In genomic region chr16:56074565-56074964, GRCm38 (mm10) we compare ENCODE assay signal across 8 mouse cellular contexts. TPM values are rescaled to one million over a fixed set of nuclear protein-coding genes. Genes with fewer than 3 reads are reported as not detected.
DNase-seq lines count a peak whose midpoint lies in the region; ATAC-seq and TF ChIP-seq lines count a peak whose summit lies in the region.

No protein-coding gene starts in this region.

- no peak for DNase-seq in heart, adult 8-10 months (ENCODE audit: low spot score)
- no peak for DNase-seq in heart, postnatal 0 days (ENCODE audit: low spot score)
- DNase-seq in right cerebral cortex, postnatal 14 days: no peak
- no peak for DNase-seq in kidney, adult 9 months
- DNase-seq in kidney, adult 8-10 months: no peak

- no peak overlapping the region for H3K9ac ChIP-seq in heart, embryonic 11.5 days (ENCODE audit: low read depth, low read length)
- H3K9ac ChIP-seq in heart, postnatal 0 days (replicated peaks; ENCODE audit: low read depth, low read length): no peak overlapping the region
- no peak overlapping the region for H3K9ac ChIP-seq in midbrain, embryonic 13.5 days (replicated peaks)

- no peak; the same call in 1 of the 2 replicates for ATAC-seq in heart, embryonic 11.5 days (replicated peaks; ENCODE audit: insufficient number of reproducible peaks, low FRiP score, low TSS enrichment)
- ATAC-seq in heart, postnatal 0 days (ENCODE audit: insufficient read depth, low read depth): no peak
- ATAC-seq in midbrain, embryonic 13.5 days: peak; percentile 29; the same call in 1 of the 2 replicates

- no peaks in the 10 kb centered on the region for H3K27me3 ChIP-seq in heart, embryonic 11.5 days (ENCODE audit: control insufficient read depth, insufficient read depth, low read length)
- H3K27me3 ChIP-seq in heart, postnatal 0 days (ENCODE audit: control insufficient read depth, insufficient read depth, low read length): no peaks in the 10 kb centered on the region
- H3K27me3 ChIP-seq in midbrain, embryonic 13.5 days: no peaks in the 10 kb centered on the region

- no peak for TF ChIP-seq EP300 in heart, postnatal 0 days (IDR thresholded peaks at IDR 0.05; ENCODE audit: low read depth)

- peak overlapping the region; percentile 65; the same call in 1 of the 2 replicates for H3K4me2 ChIP-seq in heart, embryonic 11.5 days
- H3K4me2 ChIP-seq in heart, postnatal 0 days (ENCODE audit: low read depth, low read length): no peak overlapping the region
- peak overlapping the region; percentile 33; the same call in 1 of the 2 replicates for H3K4me2 ChIP-seq in midbrain, embryonic 13.5 days (replicated peaks)

- no peaks in the 10 kb centered on the region for H3K36me3 ChIP-seq in heart, embryonic 11.5 days (ENCODE audit: control insufficient read depth, insufficient read depth, low read length)
- H3K36me3 ChIP-seq in heart, postnatal 0 days (replicated peaks; ENCODE audit: control insufficient read depth, insufficient read depth, low read length): no peaks in the 10 kb centered on the region
- peaks cover 6% of the 10 kb centered on the region; the same call in 1 of the 2 replicates for H3K36me3 ChIP-seq in midbrain, embryonic 13.5 days

- no peak overlapping the region for H3K4me3 ChIP-seq in heart, embryonic 11.5 days (ENCODE audit: low read depth, low read length)
- no peak overlapping the region for H3K4me3 ChIP-seq in bone marrow, adult 2 months (replicated peaks; ENCODE audit: control insufficient read depth, low read depth, low read length)
- no peak overlapping the region for H3K4me3 ChIP-seq in heart, postnatal 0 days (ENCODE audit: low read depth, low read length)
- H3K4me3 ChIP-seq in midbrain, embryonic 13.5 days (replicated peaks): 0 out of 2 replicates have a peak overlapping the region, but pooled peaks have one; percentile 79

- no peak for TF ChIP-seq POLR2A in bone marrow, adult 2 months (IDR thresholded peaks at IDR 0.05; ENCODE audit: borderline replicate concordance, control insufficient read depth, low read depth, low read length)

- no peak for TF ChIP-seq CTCF in bone marrow, adult 2 months (IDR thresholded peaks at IDR 0.05; ENCODE audit: control insufficient read depth, insufficient read depth, low read length)
- no peak for TF ChIP-seq CTCF in heart, postnatal 0 days (IDR thresholded peaks at IDR 0.05; ENCODE audit: low read depth)

- peak overlapping the region; percentile 67 for H3K27ac ChIP-seq in heart, embryonic 11.5 days (ENCODE audit: low read depth, low read length)
- peak overlapping the region; percentile 9; the same call in 1 of the 2 replicates for H3K27ac ChIP-seq in bone marrow, adult 2 months (ENCODE audit: control insufficient read depth, insufficient read depth, low read depth, low read length, poor library complexity)
- H3K27ac ChIP-seq in heart, postnatal 0 days (ENCODE audit: low read depth): peak overlapping the region; percentile 90
- peak overlapping the region; percentile 98; the same call in 1 of the 2 replicates for H3K27ac ChIP-seq in midbrain, embryonic 13.5 days

- WGBS in heart, embryonic 11.5 days (ENCODE audit: insufficient replicate concordance): 73% methylated on average over 5 of the region's 5 CpGs
- 66% methylated on average over 5 of the region's 5 CpGs for WGBS in bone marrow, adult 2 months
- WGBS in heart, postnatal 0 days: 65% methylated on average over 5 of the region's 5 CpGs
- 84% methylated on average over 5 of the region's 5 CpGs for WGBS in midbrain, embryonic 13.5 days

- H3K9me3 ChIP-seq in heart, embryonic 11.5 days (replicated peaks; ENCODE audit: control insufficient read depth, low read length): no peaks in the 10 kb centered on the region
- no peaks in the 10 kb centered on the region for H3K9me3 ChIP-seq in heart, postnatal 0 days (replicated peaks; ENCODE audit: control insufficient read depth, low read length)
- H3K9me3 ChIP-seq in midbrain, embryonic 13.5 days: no peaks in the 10 kb centered on the region

- H3K4me1 ChIP-seq in heart, embryonic 11.5 days (ENCODE audit: control insufficient read depth, insufficient read depth, low read length): no peaks in the 10 kb centered on the region
- H3K4me1 ChIP-seq in bone marrow, adult 2 months (ENCODE audit: control insufficient read depth, insufficient read depth, low read length): peaks cover 2% of the 10 kb centered on the region; the same call in 1 of the 2 replicates
- H3K4me1 ChIP-seq in heart, postnatal 0 days (ENCODE audit: control insufficient read depth, insufficient read depth): peaks cover 7% of the 10 kb centered on the region; the same call in 1 of the 2 replicates
- H3K4me1 ChIP-seq in midbrain, embryonic 13.5 days (replicated peaks): peaks cover 16% of the 10 kb centered on the region

RNA-seq across cellular contexts. Expression of gene Senp7, which starts 26.4 kb away (rescaled TPM):
- 24.6 and 24.8 TPM in 2 replicates for polyA plus RNA-seq in heart, embryonic 11.5 days (2014; fragmentation: Nextera tagmentation; extraction: Ambion mirVana)
- 10 to 100 TPM; 14.2 to 18.6 (median 17.4) TPM for total RNA-seq in heart, adult 8-10 months (2022)
- 21.4 and 32.6 TPM in 2 replicates for polyA plus RNA-seq in bone marrow, adult 2 months (2011; ENCODE audit: insufficient read depth, insufficient read length, low replicate concordance, missing spikeins)
- 9.5 and 16.2 TPM in 2 replicates for total RNA-seq in heart, postnatal 0 days (2014; rRNA removed; ENCODE audit: low replicate concordance)
- 14.0 and 14.7 TPM in 2 replicates for polyA plus RNA-seq in heart, postnatal 0 days (2015; fragmentation: Nextera tagmentation; extraction: Ambion mirVana)
- polyA plus RNA-seq in midbrain, embryonic 13.5 days (2015; fragmentation: Nextera tagmentation; extraction: Ambion mirVana): 65.1 and 73.7 TPM in 2 replicates

RNA-seq across cellular contexts. Expression of gene Trmt10c, which starts 36.9 kb away (rescaled TPM):
- polyA plus RNA-seq in heart, embryonic 11.5 days (2014; fragmentation: Nextera tagmentation; extraction: Ambion mirVana): 23.6 and 24.5 TPM in 2 replicates
- total RNA-seq in heart, adult 8-10 months (2022): 10 to 100 TPM in 3 of 4 experiments, 1 to 10 TPM in 1; 9.7 to 12.9 (median 11.9) TPM
- 7.1 and 8.5 TPM in 2 replicates for polyA plus RNA-seq in bone marrow, adult 2 months (2011; ENCODE audit: insufficient read depth, insufficient read length, low replicate concordance, missing spikeins)
- 8.8 and 20.5 TPM in 2 replicates for total RNA-seq in heart, postnatal 0 days (2014; rRNA removed; ENCODE audit: low replicate concordance)
- polyA plus RNA-seq in heart, postnatal 0 days (2015; fragmentation: Nextera tagmentation; extraction: Ambion mirVana): 19.9 and 21.0 TPM in 2 replicates
- 23.2 and 23.8 TPM in 2 replicates for polyA plus RNA-seq in midbrain, embryonic 13.5 days (2015; fragmentation: Nextera tagmentation; extraction: Ambion mirVana)

RNA-seq across cellular contexts. Expression of gene Pcnp, which starts 45.0 kb away (rescaled TPM):
- 172 and 199 TPM in 2 replicates for polyA plus RNA-seq in heart, embryonic 11.5 days (2014; fragmentation: Nextera tagmentation; extraction: Ambion mirVana)
- total RNA-seq in heart, adult 8-10 months (2022): 10 to 100 TPM; 46.3 to 56.5 (median 47.5) TPM
- 71.5 and 97.1 TPM in 2 replicates for polyA plus RNA-seq in bone marrow, adult 2 months (2011; ENCODE audit: insufficient read depth, insufficient read length, low replicate concordance, missing spikeins)
- total RNA-seq in heart, postnatal 0 days (2014; rRNA removed; ENCODE audit: low replicate concordance): 32.9 and 37.1 TPM in 2 replicates
- polyA plus RNA-seq in heart, postnatal 0 days (2015; fragmentation: Nextera tagmentation; extraction: Ambion mirVana): 104 and 111 TPM in 2 replicates
- polyA plus RNA-seq in midbrain, embryonic 13.5 days (2015; fragmentation: Nextera tagmentation; extraction: Ambion mirVana): 259 and 279 TPM in 2 replicates

Comparison
In these comparisons a context has a peak if more than half of its experiments do, and no peak if none do; other contexts are left out.
1. H3K27ac ChIP-seq: peak in every context shown above with its lines; median percentile 98 in midbrain, embryonic 13.5 days; 90 in heart, postnatal 0 days; 67 in heart, embryonic 11.5 days; 9 in bone marrow, adult 2 months.